Mouse (Mus musculus) limb, embryonic 15.5 days (tissue): ENCODE data around the gene Cebpz. TPM values are rescaled to one million over a fixed set of nuclear protein-coding genes. Genes with fewer than 3 reads are reported as not detected.
A peak's percentile ranks its signal among the peaks of the same experiment; 100 is the strongest.

Source experiments
- ATAC-seq: fragments of 200-750 bp; cut with Nextera tagmentation; 2 replicates; pipeline ENCODE4 v1.8.0; 2017; ENCODE audit warnings: low read depth, moderate TSS enrichment; ENCODE audit not compliant: insufficient number of reproducible peaks, low FRiP score, low TSS enrichment
- H3K27ac ChIP-seq: fragments of 300-500 bp; sonication (generic); 2 replicates; pipeline ENCODE4 v1.5.1; 2015; ENCODE audit warnings: moderate library complexity, mild to moderate bottlenecking, inconsistent platforms
- H3K27me3 ChIP-seq: fragments of 300-500 bp; sonication (generic); 2 replicates; pipeline ENCODE4 v1.6.1; 2015; ENCODE audit warnings: inconsistent platforms
- H3K36me3 ChIP-seq: fragments of 300-500 bp; sonication (generic); 2 replicates; pipeline ENCODE4 v1.6.1; 2015; ENCODE audit warnings: inconsistent platforms
- H3K4me1 ChIP-seq: fragments of 300-500 bp; sonication (generic); 2 replicates; pipeline ENCODE4 v1.6.1; 2015; ENCODE audit warnings: inconsistent platforms
- H3K4me2 ChIP-seq: fragments of 300-500 bp; sonication (generic); 2 replicates; pipeline ENCODE4 v1.6.1; 2015; ENCODE audit warnings: mild to moderate bottlenecking, inconsistent platforms
- H3K4me3 ChIP-seq: fragments of 300-500 bp; sonication (generic); 2 replicates; pipeline ENCODE4 v1.5.1; 2015; ENCODE audit warnings: mild to moderate bottlenecking, inconsistent platforms
- H3K9ac ChIP-seq: fragments of 300-500 bp; sonication (generic); 2 replicates; pipeline ENCODE4 v1.6.1; 2015; ENCODE audit warnings: inconsistent platforms
- H3K9me3 ChIP-seq: fragments of 300-500 bp; sonication (generic); 2 replicates; pipeline ENCODE4 v1.6.1; 2016; ENCODE audit warnings: inconsistent platforms
- WGBS: fragments of 180-500 bp; shearing (Covaris S2); methylation state at CpG from one replicate; pipeline ENCODE4 v1.1.7; 2015; 5-methylcytosine and 5-hydroxymethylcytosine counted together
- polyA plus RNA-seq: library from polyadenylated mRNA; unstranded; fragments of >200 nt; fragmentation: Nextera tagmentation; extraction: Ambion mirVana; gene quantifications from 2 replicates; pipeline ENCODE4 v1.2.1, GENCODE M21; 2015

The Cebpz gene
- polyA plus RNA-seq, 1 experiment from 2014 or later = 61.9 TPM

DNA sequence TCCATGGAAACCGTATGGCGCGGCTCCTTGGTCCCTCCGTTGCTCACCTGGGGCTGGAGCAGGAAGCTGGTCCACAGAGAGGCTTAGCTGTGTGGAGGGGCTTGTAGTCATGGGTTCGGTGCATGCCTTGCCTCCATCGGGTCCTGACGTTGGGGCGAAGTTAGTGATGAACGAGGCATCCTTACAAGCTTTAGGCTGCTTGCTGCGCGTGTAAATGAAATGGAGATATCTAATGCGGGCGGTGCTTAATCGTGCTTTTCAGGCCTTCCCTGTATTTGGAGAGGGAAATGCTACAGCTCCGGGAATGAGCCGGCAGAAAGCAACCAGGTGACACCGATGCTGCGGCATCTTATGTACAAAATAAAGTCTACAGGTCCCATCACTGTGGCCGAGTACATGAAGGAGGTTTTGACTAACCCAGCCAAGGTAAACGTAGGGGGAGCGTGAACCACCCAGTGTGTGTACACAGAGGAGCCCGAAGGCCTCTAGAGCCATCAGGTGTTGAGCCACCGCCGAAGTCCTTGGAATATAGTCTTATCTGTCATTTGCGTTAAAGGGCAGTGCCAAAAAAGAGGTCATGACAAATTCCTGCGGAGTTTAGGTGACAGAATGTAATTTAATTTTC is 475 bp upstream of the Cebpz start:
- Histone ChIP-seq H3K27ac (peak overlapping the region; percentile 69), H3K9ac (peak overlapping the region; percentile 76), H3K27me3 (no peaks in the 10 kb centered on the region), H3K4me3 (peak overlapping the region; percentile 93), H3K36me3 (peaks cover 44% of the 10 kb centered on the region), H3K4me1 (peaks cover 20% of the 10 kb centered on the region; the same call in 1 of the 2 replicates), H3K9me3 (no peaks in the 10 kb centered on the region), H3K4me2 (peak overlapping the region; percentile 71)
- 10% methylated on average over 26 of the region's 26 CpGs for whole genome bisulfite sequencing
- ATAC-seq = no peak

DNA sequence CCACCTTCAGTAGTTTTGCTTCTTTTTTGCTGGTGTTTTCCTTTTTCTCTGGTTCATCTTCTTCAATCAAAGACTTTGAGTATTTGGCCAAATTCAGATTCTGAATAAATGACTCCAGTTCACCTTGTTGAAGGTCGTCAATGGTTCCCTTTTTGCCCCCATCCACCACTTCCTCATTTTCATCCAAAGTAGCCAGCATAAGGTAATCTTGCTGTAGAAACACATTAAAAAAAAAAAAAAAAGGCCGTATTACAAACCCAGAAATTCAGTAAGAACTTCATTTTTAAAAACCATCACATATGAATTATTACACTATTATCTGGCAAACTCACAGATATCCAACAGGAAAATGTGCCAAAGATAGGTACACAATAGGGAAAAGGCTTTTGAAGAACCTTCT is 1.0 kb downstream of the Cebpz start:
- Histone ChIP-seq H3K27me3 (no peaks in the 10 kb centered on the region), H3K36me3 (peaks cover 51% of the 10 kb centered on the region), H3K4me2 (peak overlapping the region; percentile 71), H3K27ac (no peak overlapping the region), H3K4me3 (peak overlapping the region; percentile 93), H3K9ac (no peak overlapping the region), H3K9me3 (no peaks in the 10 kb centered on the region), H3K4me1 (peaks cover 20% of the 10 kb centered on the region; the same call in 1 of the 2 replicates)
- WGBS = 83% methylated on average over 2 of the region's 2 CpGs
- no peak for ATAC-seq

DNA sequence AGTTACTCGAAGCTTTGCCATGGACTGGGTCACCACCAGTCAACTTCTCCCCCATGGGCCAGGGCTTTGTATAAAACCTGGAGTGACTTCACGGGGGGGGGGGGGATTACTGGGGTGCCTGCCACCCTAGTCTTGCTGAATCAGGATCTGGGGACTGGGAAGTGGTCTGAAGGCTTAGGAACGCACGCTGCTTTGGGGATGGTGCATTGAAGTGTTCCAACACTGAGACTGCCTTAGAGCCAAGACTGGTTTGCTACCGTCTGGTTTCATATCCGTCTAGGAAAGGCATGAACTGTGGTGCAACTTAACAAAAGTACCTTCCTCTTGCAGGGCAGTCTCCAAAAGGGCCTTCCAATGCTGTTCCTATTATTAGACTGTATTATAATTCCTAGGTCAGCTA is 19.2 kb downstream of the Cebpz start:
- Histone ChIP-seq H3K9ac (no peak overlapping the region), H3K27ac (0 out of 2 replicates have a peak overlapping the region, but pooled peaks have one; percentile 7), H3K9me3 (no peaks in the 10 kb centered on the region), H3K4me1 (peaks cover 15% of the 10 kb centered on the region), H3K4me3 (no peak overlapping the region), H3K36me3 (peaks cover 39% of the 10 kb centered on the region), H3K4me2 (peak overlapping the region; percentile 77; the same call in 1 of the 2 replicates), H3K27me3 (no peaks in the 10 kb centered on the region)
- ATAC-seq = no peak
- 44% methylated on average over 6 of the region's 6 CpGs for WGBS

DNA sequence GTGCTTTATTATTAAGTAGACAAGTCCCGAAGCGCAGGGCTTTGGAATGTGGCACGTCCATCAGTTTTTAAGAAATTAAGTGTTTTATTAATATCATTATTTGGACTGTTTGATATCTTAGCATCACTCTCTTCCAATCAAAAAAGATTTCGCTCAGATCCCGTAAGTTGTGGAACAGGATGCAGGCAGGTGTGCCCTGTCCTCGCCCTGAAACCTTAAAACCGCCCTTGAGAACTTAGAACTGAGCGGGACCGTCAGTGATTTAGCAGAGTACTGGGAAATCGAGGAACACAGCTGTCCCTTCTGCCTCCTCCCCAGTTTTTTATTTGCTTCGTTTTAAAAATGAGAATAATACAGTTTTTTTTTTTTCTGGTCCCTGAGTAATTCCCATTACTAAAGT is 20.0 kb downstream of the Cebpz start:
- peaks cover 32% of the 10 kb centered on the region for H3K36me3 ChIP-seq
- WGBS = under 1% methylated on average over 11 of the region's 11 CpGs

DNA sequence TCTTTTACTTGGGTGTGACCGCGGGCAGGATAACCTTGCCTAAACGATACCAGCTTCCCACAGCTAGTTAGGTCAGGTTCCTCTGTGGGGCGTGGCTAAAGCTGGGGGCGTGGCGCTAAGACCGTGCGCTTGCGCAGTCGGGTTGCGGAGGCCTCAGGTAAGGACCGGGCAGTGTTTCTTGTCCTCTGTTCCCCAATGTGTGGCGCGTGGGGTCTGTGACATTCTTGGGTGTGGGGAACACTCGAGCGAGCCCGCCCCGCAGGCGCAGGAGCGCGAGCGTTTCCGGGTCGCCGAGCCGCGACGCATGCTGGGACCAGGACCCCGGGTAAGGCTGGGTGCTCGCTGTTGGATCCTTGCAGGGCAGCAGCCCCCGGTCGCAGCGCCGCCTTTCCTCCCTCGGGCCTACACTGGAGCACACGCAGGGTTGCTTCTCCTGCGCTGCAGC is 20.5 kb downstream of the Cebpz start, which contains the start of gene Cebpzos:
Gene Cebpzos, plus strand, starts transcription at position 132 of the 445 bp plus-strand sequence.
- Histone ChIP-seq H3K27ac (peak within 1 kb of the TSS; percentile 90), H3K4me3 (peak within 1 kb of the TSS; percentile 69), H3K27me3 (no peaks in the 10 kb centered on the region), H3K4me2 (peak within 1 kb of the TSS; percentile 77), H3K9ac (peak within 1 kb of the TSS; percentile 69), H3K36me3 (peaks cover 27% of the 10 kb centered on the region), H3K9me3 (no peaks in the 10 kb centered on the region), H3K4me1 (peaks cover 15% of the 10 kb centered on the region)
- WGBS = under 1% methylated on average over 37 of the region's 37 CpGs
- ATAC-seq = peak; percentile 89

More for the DNA sequence above, 20.0 kb downstream of the Cebpz start:
- Histone ChIP-seq H3K27me3 (no peaks in the 10 kb centered on the region), H3K4me3 (peak overlapping the region; percentile 69), H3K27ac (peak overlapping the region; percentile 90), H3K4me1 (peaks cover 15% of the 10 kb centered on the region), H3K4me2 (peak overlapping the region; percentile 77), H3K9me3 (no peaks in the 10 kb centered on the region), H3K9ac (peak overlapping the region; percentile 69)
- no peak for ATAC-seq

DNA sequence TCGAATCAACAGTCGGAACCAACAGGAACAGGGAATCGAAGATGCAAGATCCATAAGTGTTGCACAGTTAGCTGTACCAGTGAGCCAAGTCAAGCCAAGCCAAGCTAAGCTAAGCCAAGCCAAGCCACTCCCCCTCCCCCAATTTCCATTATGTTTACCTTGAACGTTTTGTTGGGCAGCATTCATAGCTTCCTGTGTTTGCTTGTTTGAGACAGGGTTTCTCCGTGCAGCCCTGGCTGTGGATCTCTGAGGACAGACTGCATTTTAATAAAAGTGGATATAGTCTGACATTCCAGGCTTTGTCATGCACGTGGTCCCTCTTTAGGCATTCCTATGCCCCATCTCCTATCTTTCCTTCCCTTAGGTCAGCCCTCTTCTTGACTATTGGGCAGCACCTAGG is 21.1 kb downstream of the Cebpz start:
- Histone ChIP-seq H3K9me3 (no peaks in the 10 kb centered on the region), H3K4me1 (peaks cover 15% of the 10 kb centered on the region), H3K4me2 (peak overlapping the region; percentile 77), H3K4me3 (peak overlapping the region; percentile 69), H3K36me3 (peaks cover 23% of the 10 kb centered on the region), H3K27me3 (no peaks in the 10 kb centered on the region), H3K27ac (peak overlapping the region; percentile 90), H3K9ac (peak overlapping the region; percentile 69)
- 49% methylated on average over 6 of the region's 6 CpGs for WGBS
- no peak for ATAC-seq

DNA sequence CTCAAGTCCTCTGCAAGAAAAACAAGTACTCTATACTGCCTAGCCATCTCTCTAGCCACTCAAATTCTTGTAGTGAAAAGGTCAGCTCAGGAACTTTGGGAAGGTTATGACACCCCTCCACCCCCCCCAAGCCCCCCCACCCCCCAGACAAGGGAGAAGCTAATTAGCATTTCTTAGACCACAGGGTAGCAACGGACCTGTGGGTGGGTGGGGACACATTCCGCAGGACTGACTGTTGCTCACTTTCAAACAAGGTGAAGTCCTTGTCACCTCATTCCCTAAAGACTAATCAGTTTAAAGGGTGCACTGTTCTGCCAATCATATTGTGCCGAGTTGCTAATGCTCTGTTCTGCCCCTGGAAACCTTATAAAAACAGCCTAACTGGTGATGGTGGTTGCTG is 22.9 kb downstream of the Cebpz start:
- Histone ChIP-seq H3K4me3 (no peak overlapping the region), H3K27me3 (no peaks in the 10 kb centered on the region), H3K27ac (no peak overlapping the region), H3K9me3 (no peaks in the 10 kb centered on the region), H3K36me3 (peaks cover 8% of the 10 kb centered on the region), H3K4me1 (peaks cover 15% of the 10 kb centered on the region), H3K4me2 (no peak overlapping the region), H3K9ac (no peak overlapping the region)
- WGBS = 61% methylated on average over 3 of the region's 3 CpGs
- no peak for ATAC-seq

DNA sequence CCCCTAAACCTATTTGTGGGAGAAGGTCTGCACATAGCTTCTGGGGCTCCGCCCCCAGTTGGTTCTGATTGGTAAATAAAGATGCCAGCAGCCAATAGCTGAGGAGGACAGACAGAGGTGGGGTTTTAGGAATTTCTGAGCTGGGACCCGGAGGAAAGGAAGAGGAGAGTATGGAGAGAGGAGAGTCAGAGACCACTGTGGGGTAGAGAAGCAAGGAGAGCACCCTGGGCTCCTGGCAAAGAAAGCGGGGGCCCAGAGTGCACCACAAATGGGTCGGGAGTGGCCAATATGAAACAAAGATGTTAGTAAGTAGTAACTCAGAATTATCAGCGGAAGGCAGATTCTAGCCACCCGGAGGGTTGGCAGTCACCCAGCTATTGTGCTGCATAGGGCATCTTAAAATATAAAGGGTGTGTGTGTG is 24.0 kb downstream of the Cebpz start:
- Histone ChIP-seq H3K27me3 (no peaks in the 10 kb centered on the region), H3K4me3 (peak overlapping the region; percentile 33), H3K36me3 (peaks cover under 1% of the 10 kb centered on the region; the same call in 1 of the 2 replicates), H3K4me2 (peak overlapping the region; percentile 36), H3K9me3 (no peaks in the 10 kb centered on the region), H3K27ac (no peak overlapping the region), H3K9ac (no peak overlapping the region), H3K4me1 (peaks cover 15% of the 10 kb centered on the region)
- WGBS = 29% methylated on average over 6 of the region's 6 CpGs
- no peak for ATAC-seq

DNA sequence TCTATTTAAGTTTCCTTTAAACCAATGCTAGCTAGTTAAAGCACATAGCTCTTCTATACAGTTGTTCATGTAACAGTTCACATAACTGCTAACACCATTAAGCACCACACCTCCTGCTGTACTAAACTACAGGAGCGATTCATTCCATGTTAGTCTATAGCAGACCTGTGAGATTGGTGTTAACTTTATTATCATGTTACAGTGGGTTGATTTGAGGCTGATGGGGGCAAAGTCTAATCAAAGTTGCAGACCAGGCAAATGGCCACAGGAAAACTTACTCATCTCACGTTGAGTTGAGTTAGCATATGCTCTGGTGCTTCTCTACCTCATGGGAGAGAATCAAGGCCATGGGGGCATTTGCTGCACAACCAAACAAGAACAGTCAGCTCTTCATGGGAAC is 27.5 kb downstream of the Cebpz start:
- 70% methylated on average over 2 of the region's 2 CpGs for WGBS
- Histone ChIP-seq H3K36me3 (no peaks in the 10 kb centered on the region), H3K9me3 (no peaks in the 10 kb centered on the region), H3K27me3 (no peaks in the 10 kb centered on the region), H3K27ac (no peak overlapping the region), H3K4me3 (no peak overlapping the region), H3K4me2 (no peak overlapping the region), H3K9ac (no peak overlapping the region), H3K4me1 (no peaks in the 10 kb centered on the region)
- no peak for ATAC-seq

DNA sequence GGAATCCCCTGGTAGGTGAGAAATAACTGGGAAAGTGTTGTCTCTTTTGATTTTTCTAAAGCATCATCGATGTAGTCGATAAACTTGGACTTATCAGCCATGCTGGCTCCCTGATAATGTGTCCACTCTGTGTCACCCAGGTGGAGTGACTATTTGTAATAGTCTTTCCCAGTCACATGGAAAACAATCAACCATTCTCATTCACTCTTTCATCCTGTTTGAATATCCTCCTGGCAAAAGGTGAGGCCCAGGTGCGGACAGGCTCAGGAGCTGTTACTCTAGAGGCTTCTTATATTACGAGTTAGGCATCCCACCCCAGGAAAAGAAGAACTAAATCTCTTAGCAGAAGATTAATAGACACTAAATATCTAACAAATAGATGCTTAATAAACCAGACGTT is 30.0 kb downstream of the Cebpz start, which contains the start of gene Sult6b1:
Gene Sult6b1, minus strand, starts transcription at position 101 of the 400 bp plus-strand sequence.
- no peak for ATAC-seq
- WGBS = 79% methylated on average over 5 of the region's 5 CpGs
- no peaks in the 10 kb centered on the region for H3K4me1 ChIP-seq
- H3K9ac ChIP-seq = no peak within 1 kb of the TSS
- no peaks in the 10 kb centered on the region for H3K36me3 ChIP-seq
- no peaks in the 10 kb centered on the region for H3K9me3 ChIP-seq
- no peak within 1 kb of the TSS for H3K4me2 ChIP-seq
- H3K27ac ChIP-seq = no peak within 1 kb of the TSS
- no peak within 1 kb of the TSS for H3K4me3 ChIP-seq
- H3K27me3 ChIP-seq = no peaks in the 10 kb centered on the region

DNA sequence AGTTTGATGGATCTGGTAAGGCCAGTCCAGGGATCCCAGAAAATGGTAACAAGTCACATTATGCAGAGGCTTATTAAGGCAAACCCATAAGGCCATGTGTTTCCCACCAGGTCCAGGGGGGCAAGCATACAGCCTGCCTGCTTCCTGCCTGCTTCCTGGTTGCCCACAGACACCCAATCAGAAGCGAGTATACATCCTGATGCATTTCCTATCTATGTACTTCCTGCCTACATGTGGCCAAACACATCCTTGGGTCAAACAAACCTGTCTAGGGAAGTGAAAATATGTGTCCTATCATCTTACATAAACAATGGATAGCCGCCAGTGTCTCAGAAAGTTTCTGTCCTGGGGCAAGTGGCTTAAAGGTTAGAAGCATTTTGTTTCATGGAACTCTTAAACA is 33.7 kb downstream of the Cebpz start:
- no peaks in the 10 kb centered on the region for H3K36me3 ChIP-seq
- H3K4me1 ChIP-seq = no peaks in the 10 kb centered on the region
- no peak overlapping the region for H3K9ac ChIP-seq
- no peak overlapping the region for H3K27ac ChIP-seq
- H3K27me3 ChIP-seq = no peaks in the 10 kb centered on the region
- 74% methylated on average over 2 of the region's 2 CpGs for WGBS
- H3K9me3 ChIP-seq = no peaks in the 10 kb centered on the region
- H3K4me3 ChIP-seq = no peak overlapping the region
- ATAC-seq = no peak
- H3K4me2 ChIP-seq = no peak overlapping the region

DNA sequence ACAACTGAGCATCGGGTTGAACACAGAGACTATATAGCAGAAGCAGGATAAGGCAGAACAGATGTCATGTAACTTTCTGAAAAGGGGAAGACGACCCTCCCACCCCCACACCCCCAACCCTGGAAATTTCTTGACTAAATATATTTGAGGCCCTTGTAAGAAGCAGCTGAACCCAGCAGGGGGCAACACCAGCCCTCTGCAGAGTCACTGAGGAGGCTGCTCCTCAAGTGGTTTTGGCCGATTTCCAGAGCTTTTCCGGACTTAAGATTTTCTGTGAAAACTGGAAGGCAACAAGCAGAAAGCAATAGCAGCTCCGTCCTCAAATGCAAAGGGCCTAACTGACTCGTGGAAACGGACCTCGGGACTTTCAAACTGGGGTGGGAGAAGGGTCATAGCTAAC is 41.5 kb downstream of the Cebpz start:
- peaks cover 7% of the 10 kb centered on the region for H3K4me1 ChIP-seq
- no peaks in the 10 kb centered on the region for H3K36me3 ChIP-seq
- ATAC-seq = no peak
- H3K9me3 ChIP-seq = no peaks in the 10 kb centered on the region
- H3K27ac ChIP-seq = no peak overlapping the region
- no peak overlapping the region for H3K9ac ChIP-seq
- H3K27me3 ChIP-seq = no peaks in the 10 kb centered on the region
- H3K4me3 ChIP-seq = peak overlapping the region; percentile 24
- WGBS = 12% methylated on average over 8 of the region's 8 CpGs
- H3K4me2 ChIP-seq = peak overlapping the region; percentile 42
